Mouse (Mus musculus) c-Kit-negative CD71-positive TER-119-positive erythroid progenitor cells, embryonic 14.5 days (primary cell): ENCODE measurements around the gene Ccdc106.
"Not testable (repeated sequence)": the region's sequence is repeated elsewhere in the genome, so short reads cannot be mapped to it uniquely, and the experiment has no call there.

Source experiments
- DNase-seq: peaks from one replicate; pipeline ENCODE4 v3.0.0-alpha.2; 2013; ENCODE audit warnings: low read depth, low spot score

Ccdc106 gene

GRCm38 (mm10) chr7:5015118-5016001 lies 5.0 kb upstream of the Ccdc106 start, which contains the start of gene Gm44973:
Gm44973 (plus strand) TSS chr7:5015496.
- DNase-seq: peak; percentile 89

GRCm38 (mm10) chr7:5016057-5016456 lies 4.3 kb upstream of the Ccdc106 start:
- no peak for DNase-seq

- no peak for DNase-seq
Observed at GRCm38 (mm10) chr7:5016920-5017319, 3.4 kb upstream of the Ccdc106 start.

- DNase-seq: no peak
Observed at GRCm38 (mm10) chr7:5017352-5017751, 3.0 kb upstream of the Ccdc106 start.

DNA sequence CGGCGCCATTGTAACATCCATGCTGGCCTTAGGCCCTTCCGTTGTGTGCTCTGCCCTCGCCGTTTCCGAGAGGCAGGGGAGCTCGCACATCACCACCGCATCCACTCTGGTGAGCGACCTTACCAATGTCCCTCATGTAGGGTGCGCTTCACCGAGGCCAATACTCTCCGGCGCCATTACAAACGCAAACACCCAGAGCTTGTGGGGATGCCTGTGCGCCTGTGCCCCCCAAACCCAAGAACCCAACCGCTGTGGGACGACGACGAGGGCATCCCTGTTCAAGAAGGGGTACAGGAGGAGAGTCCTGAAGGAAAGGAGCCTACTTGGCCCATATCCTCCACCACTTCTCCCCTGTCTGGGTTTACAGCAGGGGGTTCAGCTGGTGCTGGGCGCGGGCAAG lies 2.4 kb upstream of the Ccdc106 start:
- no peak for DNase-seq

GRCm38 (mm10) chr7:5019576-5019975 lies 777 bp upstream of the Ccdc106 start:
- not testable (repeated sequence) for DNase-seq

- no peak for DNase-seq
Observed at GRCm38 (mm10) chr7:5020685-5021084, 332 bp downstream of the Ccdc106 start.

DNA sequence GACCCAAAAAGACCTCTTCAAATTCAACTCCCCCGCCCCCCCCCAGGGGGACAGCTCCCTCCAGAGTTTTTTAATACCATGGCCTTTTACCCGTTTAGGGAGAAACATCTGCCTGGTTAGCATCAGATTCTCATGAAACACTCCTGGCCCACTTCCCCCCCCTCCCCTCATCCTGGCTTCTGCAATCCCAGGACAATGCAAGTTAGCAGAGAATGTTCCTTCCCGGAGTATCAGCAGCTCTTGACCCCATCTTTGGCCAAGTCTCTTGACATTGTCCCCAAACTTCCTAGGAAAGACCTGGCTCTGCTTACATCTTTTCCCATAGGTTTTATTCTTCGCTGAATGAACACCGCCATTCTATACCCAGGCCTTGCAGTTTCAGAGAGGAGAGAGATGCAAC lies 844 bp downstream of the Ccdc106 start:
- no peak for DNase-seq

- DNase-seq: no peak
Observed at GRCm38 (mm10) chr7:5029543-5029942, 9.2 kb downstream of the Ccdc106 start.

GRCm38 (mm10) chr7:5029946-5030345 lies 9.6 kb downstream of the Ccdc106 start:
- DNase-seq: no peak

GRCm38 (mm10) chr7:5030554-5031275 lies 10.4 kb downstream of the Ccdc106 start:
- DNase-seq: no peak

DNA sequence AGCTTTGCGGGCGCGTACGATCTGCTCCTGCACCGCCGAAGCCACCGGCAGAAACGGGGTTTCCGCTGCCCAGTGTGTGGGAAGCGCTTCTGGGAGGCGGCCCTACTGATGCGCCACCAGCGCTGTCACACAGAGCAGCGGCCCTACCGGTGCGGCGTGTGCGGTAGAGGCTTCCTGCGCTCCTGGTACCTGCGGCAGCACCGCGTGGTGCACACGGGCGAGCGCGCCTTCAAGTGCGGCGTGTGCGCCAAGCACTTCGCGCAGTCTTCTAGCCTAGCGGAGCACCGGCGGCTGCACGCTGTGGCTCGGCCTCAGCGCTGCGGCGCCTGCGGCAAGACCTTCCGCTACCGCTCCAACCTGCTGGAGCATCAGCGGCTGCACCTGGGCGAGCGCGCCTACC lies 11.1 kb downstream of the Ccdc106 start:
- no peak for DNase-seq

DNA sequence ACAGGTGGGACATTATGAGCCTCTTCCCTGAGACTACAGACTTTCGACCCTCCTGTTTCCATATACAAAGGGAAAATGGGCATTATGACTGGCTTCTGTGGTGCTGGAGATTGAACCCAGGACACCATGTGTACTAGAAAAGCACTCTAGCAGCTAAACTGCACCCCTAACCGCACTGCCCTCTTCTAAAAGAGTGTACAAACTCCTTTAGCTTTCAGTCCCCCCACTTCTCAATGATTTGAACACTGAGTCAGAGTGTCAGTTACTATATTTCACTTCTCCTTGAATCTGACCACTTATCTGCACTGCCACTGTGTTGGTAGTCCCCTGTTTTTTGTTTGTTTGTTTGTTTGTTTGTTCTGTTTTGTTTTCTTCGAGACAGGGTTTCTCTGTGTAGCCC lies 13.5 kb downstream of the Ccdc106 start, which contains the start of gene 4632433K11Rik:
4632433K11Rik (plus strand) TSS at position 301 of the 400 bp plus-strand sequence.
- DNase-seq: no peak

DNA sequence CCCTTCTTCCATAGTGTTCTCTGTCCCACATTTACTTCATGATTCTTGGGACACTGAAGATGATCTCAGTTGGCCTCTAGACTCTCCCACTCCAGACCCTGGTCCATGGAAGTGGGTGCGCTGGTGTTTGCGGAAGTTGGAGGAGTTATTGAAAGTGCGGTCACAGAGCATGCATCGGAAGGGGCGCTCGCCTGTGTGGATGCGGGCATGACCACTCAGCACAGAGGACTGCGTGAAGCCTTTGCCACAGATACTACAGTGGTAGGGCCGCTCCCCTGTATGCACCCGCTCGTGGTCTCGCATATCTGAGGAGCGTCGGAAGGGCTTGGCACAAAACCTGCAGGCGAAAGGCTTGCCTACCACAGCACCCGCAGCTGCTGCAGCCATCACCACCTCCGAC lies 15.3 kb downstream of the Ccdc106 start:
- no peak for DNase-seq

- DNase-seq: no peak
Observed at GRCm38 (mm10) chr7:5036136-5036535, 15.8 kb downstream of the Ccdc106 start.

DNA sequence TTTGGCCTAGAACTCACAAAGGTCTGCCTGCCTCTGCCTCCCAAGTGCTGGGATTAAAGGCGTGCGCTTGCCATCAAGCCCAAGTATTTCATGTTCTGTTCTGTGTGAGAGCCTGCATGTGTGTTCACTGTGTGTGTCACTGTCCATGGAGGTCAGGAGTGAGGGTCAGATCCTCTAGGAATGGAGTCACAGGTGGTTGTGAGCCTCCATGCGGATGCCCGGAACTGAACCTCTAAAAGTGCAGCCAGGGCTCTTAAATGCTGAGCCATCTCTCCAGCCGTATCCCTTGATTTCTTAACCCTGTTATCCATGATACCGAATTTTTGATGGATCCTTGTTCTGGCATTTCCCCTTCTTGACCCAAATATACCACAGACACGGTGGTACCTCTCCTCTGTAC lies 16.7 kb downstream of the Ccdc106 start:
- no peak for DNase-seq

DNA sequence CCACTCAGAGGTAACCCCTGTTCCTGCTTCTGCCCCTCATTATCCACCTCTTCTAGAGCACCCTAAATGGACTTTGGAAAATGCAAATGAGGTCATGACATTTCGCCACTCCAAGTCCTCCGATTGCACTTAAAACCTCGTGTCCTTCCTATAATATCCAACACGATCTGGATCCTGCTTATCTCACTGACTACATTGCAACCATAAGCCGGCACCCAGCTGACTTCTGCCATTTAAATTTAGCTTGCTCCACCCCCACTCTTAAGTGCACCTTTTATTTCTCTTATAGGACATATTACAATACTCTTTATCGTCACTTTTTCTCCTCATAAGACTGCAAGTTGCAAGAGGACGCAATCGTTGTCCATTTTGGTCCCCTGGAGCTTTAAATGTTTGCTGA lies 17.1 kb downstream of the Ccdc106 start:
- DNase-seq: no peak

- peak; percentile 87 for DNase-seq
Observed at GRCm38 (mm10) chr7:5038109-5038732, 17.9 kb downstream of the Ccdc106 start, which contains the start of gene Zfp784. Zfp784 (minus strand) TSS chr7:5038446.

DNA sequence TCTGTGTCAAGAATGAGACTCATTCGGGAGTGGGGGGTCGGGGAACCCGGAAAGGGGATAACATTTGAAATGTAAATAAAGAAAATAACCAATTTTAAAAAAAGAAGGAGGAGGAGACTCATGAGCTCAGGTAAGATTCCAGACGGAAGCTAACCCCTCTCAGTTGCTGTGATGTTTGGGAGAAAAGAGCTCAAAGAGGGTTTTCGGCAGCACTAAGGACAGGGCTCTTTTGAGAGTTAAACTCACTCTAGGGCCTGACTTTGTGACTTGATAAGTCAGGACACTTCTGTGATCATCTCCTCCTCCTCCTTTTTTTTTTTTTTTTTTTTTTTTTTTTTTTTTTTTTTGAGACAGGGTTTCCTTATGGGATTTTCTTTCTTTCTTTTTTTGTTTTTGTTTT lies 18.6 kb downstream of the Ccdc106 start:
- no peak for DNase-seq

DNA sequence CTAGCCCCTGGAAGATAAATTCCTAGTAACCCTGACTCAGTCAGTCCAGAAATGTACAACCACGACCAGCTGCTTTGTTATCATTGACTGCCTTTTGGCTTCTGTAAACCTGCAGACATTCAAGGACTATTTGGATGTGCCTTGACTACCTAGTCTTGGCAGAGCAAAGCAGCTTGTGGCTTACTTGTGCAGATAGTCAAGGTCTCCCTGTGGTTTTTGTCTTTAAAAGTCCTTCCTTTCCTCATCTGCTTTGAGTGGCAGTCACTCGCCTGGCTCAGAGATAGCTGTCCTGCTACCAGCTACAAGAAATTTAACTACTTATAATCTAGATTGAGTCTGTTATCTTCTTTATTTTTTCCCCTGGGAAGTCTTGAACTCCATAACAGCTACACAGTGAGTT lies 24.6 kb downstream of the Ccdc106 start:
- no peak for DNase-seq

DNA sequence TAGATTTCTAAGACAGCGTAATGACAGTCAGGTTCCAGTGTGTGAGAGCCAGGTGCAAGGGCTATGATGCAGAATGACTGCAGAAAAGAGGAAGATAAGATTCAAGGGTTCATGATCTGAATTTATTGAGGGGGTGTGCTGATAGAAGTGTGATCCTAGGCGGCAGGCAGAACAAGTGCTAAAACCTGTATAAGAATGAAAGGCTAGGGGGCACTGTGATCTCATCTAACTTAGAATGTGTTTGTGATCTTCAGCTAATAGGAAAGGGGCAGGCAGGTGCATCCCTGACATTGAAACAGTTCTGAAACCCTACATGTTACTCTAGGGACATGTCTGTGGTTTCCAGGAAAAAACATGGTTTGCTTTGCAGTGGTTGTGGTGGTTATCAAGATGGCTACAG lies 25.8 kb downstream of the Ccdc106 start:
- DNase-seq: no peak

DNA sequence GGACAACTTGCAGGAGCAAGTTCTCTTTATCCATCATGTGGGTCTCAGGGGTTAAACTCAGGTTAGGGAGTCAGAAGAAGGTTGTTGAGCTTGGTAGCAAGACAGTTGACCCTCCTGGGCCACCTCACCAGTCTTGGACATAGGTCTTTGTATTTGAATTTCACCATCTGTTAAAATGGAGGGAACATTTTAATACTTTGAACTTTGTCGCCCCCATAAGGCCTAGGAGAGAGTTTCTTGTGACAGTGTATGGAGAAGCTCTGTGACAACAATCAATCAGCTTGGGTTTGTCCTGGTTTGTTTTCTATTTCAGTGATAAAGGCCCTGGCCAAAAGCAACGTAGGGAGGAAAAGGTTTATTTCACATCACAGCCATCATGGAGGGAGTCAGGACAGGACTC lies 27.0 kb downstream of the Ccdc106 start:
- DNase-seq: no peak
